Mouse (Mus musculus) A20 (cell line): ENCODE measurements at regions not wholly inside any gene's neighbourhood (a gene's known extent, or its start where the extent isn't known, plus 50 kb on each side); places are given as distances from the start of the nearest gene placed in this dataset.

Source experiments
- DNase-seq: peaks from one replicate; pipeline ENCODE4 v3.0.0-alpha.2; 2011; ENCODE audit warnings: low read depth, low spot score

DNA sequence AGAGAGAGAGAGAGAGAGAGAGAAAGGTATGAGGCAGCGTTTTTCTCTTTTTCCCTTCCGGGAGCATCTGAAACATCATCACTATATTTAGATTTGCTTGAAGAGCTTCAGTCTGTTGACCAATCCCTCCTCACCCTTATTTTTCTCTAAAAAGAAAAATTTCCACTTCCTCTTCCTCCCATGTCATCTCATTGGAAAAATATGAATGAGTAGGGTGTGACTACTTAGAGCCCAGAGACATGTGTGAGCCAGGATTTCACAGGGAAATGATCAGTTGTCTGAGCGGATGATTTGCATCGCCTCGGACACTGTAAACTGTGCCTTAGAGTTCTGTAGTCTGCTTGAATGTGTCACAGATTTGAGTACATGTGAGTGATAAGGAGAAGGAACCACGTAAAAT is 111.3 kb upstream of the Ptger4 start:
- DNase-seq, result no peak

DNA sequence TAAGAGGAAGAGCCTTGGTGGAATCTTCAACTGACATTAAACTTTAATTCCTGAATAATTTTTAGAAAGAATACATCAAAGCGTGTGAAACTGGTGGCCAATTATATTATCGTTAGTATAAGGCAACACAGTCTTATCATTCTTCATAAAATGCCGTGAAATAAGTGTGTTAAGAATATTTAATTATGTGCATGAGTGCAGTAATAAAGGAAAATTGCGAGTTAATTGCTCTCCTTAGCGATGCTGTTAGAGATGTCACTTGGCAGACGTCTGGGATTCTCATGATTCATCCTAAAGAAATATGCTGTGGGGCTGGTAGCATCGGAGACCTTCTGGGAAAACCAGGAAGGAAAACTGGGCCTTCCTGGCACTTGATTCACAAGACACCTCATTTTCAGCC is 110.3 kb upstream of the Ptger4 start:
- DNase-seq, result no peak

DNA sequence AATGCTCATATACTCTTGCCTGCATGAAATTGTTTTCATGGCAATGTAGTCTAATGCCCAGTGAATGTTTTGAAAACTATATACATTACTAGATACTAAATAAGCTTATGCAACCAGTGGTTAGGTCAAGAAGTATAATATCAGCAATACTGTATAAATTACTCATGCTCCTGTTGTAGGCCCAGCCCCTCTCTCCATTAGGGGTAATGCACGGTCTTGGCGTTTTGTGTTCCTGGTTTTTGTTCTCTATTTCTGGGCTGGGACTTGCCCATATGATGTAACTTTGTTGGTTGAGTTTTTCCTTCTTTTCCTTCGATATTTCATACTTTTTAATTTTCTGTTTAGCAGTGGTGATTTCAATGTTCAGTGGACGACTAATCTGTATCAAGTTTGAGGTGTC is 104.9 kb upstream of the Ptger4 start:
- no peak for DNase-seq

DNA sequence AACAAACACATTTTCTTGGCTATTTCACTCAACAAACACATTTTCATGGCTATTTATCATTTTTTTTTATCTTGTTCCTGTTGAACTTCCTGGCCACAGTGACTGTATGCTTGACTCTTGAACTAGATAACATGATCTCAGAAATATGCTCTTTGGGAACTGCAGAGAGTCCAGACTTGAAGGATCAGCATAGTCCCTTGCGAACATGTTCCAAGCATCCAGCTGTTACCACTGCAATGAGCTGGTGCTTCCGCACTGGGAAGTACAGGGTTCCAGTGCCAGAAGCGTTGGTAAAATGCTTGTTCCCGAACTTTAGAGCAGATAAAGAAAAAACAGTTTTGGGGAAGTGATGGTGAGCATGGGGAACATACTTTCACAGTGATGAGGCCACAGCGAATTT is 103.7 kb upstream of the Ptger4 start:
- DNase-seq, result no peak

DNA sequence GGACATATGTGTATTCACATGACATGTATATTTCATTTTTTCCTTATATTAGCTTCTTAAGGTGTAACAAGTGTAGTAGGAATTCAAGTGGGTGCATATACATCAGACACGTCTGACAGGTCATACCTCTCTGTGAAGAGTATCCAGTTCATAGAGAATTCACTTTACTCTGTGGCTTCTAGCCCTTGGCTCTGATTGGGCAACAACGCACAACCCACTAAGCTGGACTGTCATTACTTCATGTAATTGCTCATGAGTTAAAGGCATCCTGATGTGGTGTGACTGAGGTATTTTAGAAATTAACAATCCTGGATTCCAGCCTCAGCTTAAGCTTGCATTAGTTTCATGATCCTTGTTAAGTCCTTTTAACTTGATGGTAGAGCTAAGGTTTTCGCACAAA is 103.0 kb upstream of the Ptger4 start:
- no peak for DNase-seq

DNA sequence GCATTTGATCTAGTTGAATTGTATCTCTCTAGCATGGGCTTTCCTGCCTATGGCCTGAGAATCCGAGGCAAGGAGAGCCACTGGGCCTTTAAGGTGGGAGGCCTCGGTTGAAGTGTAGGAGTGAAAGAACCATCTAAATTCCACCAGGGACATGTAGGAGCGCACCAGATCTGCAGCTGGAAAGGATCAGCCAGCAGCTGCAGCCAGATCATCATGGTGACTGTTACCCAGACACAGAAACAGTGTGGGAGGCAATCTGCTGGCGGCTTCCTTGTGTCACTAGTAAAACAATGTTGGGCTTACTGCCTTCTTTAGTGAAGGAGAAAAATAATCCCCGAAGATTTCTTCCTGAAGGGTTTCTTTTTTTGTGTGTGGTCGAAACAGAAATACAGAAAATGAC is 99.8 kb upstream of the Ptger4 start:
- no peak for DNase-seq

DNA sequence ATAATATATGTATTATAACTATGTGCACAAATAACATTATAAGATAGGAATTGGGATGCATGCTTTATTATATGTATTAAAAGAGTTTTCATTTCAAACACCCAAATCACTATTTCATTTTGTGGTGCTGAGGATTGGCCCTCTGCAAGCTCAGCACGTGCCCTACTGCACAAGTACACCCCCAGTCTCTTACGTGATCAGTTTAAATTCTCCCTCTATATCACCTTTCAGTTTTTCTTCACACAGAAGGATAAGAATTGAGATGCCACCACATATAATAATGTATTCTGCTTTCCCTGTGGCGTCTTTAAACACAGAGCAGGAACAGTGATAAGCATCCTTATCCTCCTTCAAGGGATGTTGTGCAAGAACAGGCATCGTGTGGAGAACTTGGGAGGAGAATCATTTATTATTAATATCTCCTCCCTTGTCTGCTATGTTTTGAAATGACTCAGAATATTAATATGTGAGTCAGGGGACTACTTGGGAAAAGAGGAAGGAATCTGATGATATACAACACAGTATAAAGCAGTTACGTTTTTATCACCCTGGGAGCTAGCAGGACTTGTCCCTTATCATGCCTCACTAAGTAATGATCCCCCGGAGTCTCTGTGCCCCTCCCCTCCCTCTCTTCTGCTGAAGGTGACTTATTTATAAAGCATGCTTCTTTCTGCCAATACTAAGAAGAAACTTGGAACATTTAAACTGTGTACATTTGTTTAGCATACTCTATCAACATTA is 91.7 kb upstream of the Ptger4 start:
- no peak for DNase-seq

DNA sequence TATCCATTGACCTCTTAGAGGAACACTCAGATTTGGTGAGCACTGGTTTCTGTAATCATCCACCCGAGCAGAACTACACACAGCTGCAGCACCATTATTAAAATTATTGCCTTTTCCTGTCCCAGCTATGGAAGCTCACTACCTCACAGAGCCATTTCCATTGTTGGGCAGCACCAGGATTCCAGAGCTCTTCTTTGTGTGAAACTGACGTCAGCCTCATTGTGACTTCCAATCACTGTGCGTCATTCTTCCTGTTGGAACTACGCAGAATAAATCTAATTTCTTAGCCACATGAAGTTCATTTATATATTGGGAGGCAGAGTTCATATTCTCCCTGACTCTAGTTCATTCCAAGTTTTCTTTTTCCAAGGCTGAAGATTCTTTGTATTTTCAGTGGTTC is 83.0 kb upstream of the Ptger4 start:
- DNase-seq, result no peak

DNA sequence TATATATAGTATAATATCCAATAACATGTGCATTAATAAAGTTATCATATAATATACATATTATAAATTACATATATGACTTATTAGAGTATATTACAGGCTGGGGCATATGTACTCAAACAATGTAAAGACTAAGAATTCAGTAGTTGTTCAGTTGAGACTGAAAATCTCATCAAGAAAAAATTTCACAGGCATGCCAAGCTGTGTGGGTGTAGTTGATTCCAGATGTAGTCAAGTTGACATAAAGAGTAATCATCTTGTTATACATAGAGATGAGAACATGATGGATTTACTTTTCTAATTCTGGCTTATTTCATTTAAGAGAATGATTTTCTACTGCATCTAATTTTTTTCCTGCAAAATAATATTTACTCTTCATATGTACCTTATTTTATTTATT is 77.7 kb upstream of the Ptger4 start:
- DNase-seq, result no peak

DNA sequence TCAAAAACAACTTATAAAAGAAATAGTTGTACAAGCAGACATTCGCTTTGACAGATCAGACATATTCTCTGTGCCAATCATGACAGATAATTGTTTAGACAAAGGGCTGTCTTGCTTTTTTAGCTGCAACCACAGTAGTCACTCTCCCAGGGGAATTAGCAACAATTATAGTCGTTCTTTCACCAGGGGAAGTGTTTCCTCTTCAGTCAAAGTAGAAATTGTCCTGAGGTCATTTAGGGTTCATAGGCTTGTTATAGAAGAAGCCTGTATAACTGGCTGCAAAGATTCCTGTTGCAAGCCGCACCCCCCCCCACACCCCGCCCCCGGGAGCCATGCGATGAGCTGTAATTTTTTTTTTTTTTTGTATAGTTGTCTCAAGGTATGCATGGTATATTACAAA is 68.2 kb upstream of the Ptger4 start:
- DNase-seq, result no peak

DNA sequence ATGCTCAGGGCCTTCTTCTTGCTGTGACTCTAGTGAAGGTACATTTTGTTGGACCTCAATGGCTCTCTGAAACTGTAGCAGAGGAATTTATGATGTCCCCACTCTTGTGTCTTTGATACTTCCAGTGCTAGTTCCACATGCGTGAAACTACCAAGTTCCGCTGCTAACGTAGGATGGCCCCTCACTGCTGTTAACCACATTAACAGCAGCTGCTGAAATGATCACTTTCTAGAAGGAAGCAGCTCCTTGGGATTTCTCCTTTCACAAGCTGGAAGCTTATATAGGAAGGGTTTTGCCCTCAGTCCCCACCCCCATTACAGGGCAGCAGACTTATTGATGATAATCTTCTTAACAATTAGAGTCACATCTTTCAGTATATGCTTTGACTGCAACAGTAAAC is 66.0 kb upstream of the Ptger4 start:
- no peak for DNase-seq

DNA sequence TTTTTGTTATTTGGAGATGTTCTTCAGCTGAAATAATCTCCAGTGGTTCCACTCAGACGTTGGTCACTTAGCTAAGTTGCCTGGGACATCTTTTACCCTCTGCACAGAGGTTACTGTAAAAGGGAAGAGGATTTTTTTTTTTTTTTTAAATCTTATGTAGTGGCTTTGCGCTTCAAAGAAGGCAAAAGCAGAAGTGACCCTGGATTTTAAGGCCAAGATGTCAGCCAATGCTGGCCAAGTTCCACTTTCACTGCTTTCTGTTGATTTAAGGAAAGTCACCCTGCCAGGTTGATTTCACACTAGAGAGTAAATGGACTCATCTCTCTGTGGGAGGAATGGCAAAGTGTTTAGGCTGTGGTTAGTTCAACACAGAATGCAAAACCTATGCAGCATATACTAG is 58.4 kb upstream of the Ptger4 start:
- peak; percentile 74 for DNase-seq

DNA sequence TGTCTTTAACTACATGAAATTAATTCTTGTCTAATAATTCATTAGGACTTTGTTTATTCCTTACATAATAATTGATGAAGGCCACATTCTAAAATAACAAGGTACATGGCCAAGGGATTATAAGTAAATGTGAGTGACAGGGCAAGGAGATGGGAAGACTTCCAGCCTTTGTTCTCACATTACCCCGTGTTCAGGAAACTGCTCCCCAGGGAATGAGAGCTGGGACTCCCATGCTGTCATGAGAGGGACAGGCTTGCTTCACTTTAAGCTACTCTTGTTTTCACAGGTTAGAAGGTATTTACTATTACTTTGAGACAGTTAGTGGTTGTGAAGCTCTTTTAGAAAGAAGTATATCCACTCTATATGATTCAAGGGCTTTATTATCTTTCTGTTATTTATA is 55.8 kb upstream of the Ptger4 start:
- DNase-seq, result no peak

DNA sequence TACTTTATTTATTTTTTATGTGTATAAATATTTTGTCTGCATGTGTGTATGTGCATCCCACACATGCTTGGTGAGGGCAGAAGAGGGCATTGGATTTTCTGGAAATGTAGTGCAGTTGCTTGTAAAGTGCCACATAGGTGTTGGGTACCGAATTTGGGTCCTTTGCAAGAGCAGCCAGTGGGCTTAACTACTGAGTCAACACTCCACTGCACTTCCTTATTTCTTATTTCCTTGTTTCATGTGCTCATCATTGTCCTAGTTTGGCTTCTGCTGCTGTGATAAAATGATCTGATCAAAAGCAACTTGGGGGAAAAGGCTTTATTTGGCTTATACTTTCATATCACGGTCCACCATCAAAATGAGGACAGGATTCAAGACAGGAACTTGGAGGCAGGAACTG is 53.0 kb upstream of the Ptger4 start:
- DNase-seq, result peak; percentile 13
